Mouse (Mus musculus) lung, postnatal 0 days (tissue): Measurements from ENCODE around the gene Trim7. TPM values are rescaled to one million over a fixed set of nuclear protein-coding genes. Genes with fewer than 3 reads are reported as not detected.
A peak's percentile ranks its signal among the peaks of the same experiment; 100 is the strongest.
"Not testable (repeated sequence)": the region's sequence is repeated elsewhere in the genome, so short reads cannot be mapped to it uniquely, and the experiment has no call there.

Experiments used
- ATAC-seq: fragments of 200-750 bp; cut with Nextera tagmentation; 2 replicates; pipeline ENCODE4 v1.8.0; 2017; ENCODE audit warnings: moderate library complexity
- DNase-seq: peaks from one replicate; pipeline ENCODE4 v3.0.0-alpha.2; 2016; ENCODE audit warnings: low spot score
- H3K27ac ChIP-seq: fragments of 300-500 bp; sonication (generic); 2 replicates; pipeline ENCODE4 v1.5.1; 2014; ENCODE audit warnings: antibody characterized with exemption, mild to moderate bottlenecking, low read length, mixed read lengths
- H3K27me3 ChIP-seq: fragments of 300-500 bp; sonication (generic); replicated peaks from 2 replicates; pipeline ENCODE4 v1.6.1; 2014; ENCODE audit warnings: low read length, mixed read lengths; ENCODE audit not compliant: insufficient read depth
- H3K36me3 ChIP-seq: fragments of 300-500 bp; sonication (generic); 2 replicates; pipeline ENCODE4 v1.6.1; 2014; ENCODE audit warnings: low read length, mixed read lengths; ENCODE audit not compliant: insufficient read depth
- H3K4me1 ChIP-seq: fragments of 300-500 bp; sonication (generic); 2 replicates; pipeline ENCODE4 v1.6.1; 2014; ENCODE audit warnings: antibody characterized with exemption, low read depth, low read length, mixed read lengths; ENCODE audit not compliant: insufficient read depth
- H3K4me2 ChIP-seq: fragments of 300-500 bp; sonication (generic); replicated peaks from 2 replicates; pipeline ENCODE4 v1.6.1; 2014; ENCODE audit warnings: low read depth, mild to moderate bottlenecking, low read length, moderate library complexity, mixed read lengths
- H3K4me3 ChIP-seq: fragments of 300-500 bp; sonication (generic); 2 replicates; pipeline ENCODE4 v1.5.1; 2014; ENCODE audit warnings: low read depth, low read length
- H3K9ac ChIP-seq: fragments of 300-500 bp; sonication (generic); replicated peaks from 2 replicates; pipeline ENCODE4 v1.6.1; 2014; ENCODE audit warnings: low read depth, mild to moderate bottlenecking
- H3K9me3 ChIP-seq: fragments of 300-500 bp; sonication (generic); 2 replicates; pipeline ENCODE4 v1.6.1; 2016; ENCODE audit warnings: low read length, mixed read lengths
- CTCF ChIP-seq: IDR thresholded peaks from 2 replicates; pipeline ENCODE4 v1.5.1; 2016; ENCODE audit warnings: antibody characterized with exemption, mild to moderate bottlenecking
- EP300 ChIP-seq: IDR thresholded peaks from 2 replicates; pipeline ENCODE4 v1.6.1; 2016; ENCODE audit warnings: antibody characterized with exemption, mild to moderate bottlenecking, control low read depth
- WGBS: fragments of 180-500 bp; shearing (Covaris S2); extraction: QIAGEN DNeasy Blood & Tissue Kit; methylation state at CpG from one replicate; pipeline ENCODE4 v1.1.7; 2014; 5-methylcytosine and 5-hydroxymethylcytosine counted together
- polyA plus RNA-seq: library from polyadenylated mRNA; unstranded; fragments of >200 nt; fragmentation: Nextera tagmentation; extraction: Ambion mirVana; gene quantifications from 2 replicates; pipeline ENCODE4 v1.2.1, GENCODE M21; 2015

Trim7 gene
- polyA plus RNA-seq, 1 experiment from 2014 or later, result 1.2 TPM

DNA sequence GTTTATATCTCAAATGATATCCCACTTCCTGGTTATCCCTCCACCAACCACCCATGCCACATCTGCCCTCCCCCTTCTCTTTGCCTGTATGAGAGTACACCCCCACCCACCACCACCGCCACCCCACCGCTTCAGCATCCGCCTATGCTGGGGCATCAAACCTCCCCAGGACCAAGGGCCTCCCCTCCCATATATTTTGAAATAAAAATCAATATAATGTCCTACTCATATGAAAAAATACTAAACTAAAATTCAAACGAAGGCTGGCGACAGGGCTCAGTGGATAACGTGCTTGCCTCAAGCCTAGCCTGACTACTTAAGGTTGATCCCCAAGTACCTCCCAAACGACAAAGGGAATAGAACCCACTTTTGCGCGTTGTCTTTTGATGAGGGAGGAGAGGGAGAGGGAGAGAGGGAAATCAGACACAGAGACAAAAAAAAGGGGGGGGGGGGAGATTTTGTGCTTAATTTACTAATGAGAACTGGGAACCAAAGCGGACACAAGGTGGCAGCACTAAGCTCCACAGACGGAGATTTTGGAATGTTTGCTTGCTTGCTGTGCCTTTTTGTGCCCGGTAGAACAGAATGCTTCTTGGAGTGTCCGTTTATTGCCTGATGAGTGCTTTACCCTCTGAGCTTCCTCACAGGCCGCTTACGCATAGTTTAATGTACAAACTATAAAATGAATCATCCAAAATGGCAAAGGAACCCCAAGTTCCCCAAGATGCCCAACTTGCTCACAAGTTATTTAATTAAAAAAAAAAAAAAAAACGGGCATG is 37.4 kb upstream of the Trim7 start:
- TF ChIP-seq EP300, result 0 out of 2 replicates have a peak, but pooled peaks have one; percentile 25
- peak; percentile 78 for TF ChIP-seq CTCF
- Histone ChIP-seq H3K4me2 (peak overlapping the region; percentile 63), H3K9me3 (no peaks in the 10 kb centered on the region), H3K27me3 (no peaks in the 10 kb centered on the region), H3K4me1 (no peaks in the 10 kb centered on the region), H3K27ac (peak overlapping the region; percentile 32; the same call in 1 of the 2 replicates), H3K4me3 (peak overlapping the region; percentile 37), H3K9ac (peak overlapping the region; percentile 29; the same call in 1 of the 2 replicates), H3K36me3 (no peaks in the 10 kb centered on the region)
- DNase-seq (peak; percentile 93), ATAC-seq (peak; percentile 44)
- 7% methylated on average over 16 of the region's 16 CpGs for WGBS

DNA sequence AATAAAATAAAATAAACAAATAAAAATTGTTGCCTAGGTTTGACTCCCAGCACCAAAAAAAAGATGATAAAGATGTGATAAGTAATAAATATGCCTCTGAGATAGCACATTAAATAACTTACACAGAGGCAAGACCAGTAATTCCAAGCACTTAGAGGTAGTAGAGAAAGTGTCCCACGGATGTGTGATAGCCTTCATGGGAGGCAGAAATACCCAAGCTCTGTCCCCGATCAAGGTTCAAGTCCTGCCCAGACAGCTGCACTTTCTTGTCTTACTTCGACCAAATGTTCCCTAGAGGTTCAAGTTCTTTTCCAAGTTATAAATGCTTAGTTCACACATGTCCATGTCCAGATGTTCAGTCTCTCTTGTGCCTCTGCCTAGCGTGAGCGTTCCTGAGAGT is 36.7 kb upstream of the Trim7 start:
- no peak overlapping the region for H3K27ac ChIP-seq
- no peak overlapping the region for H3K4me2 ChIP-seq
- no peak overlapping the region for H3K9ac ChIP-seq
- no peak for ATAC-seq
- 88% methylated on average over 5 of the region's 5 CpGs for WGBS
- DNase-seq, result no peak
- no peak overlapping the region for H3K4me3 ChIP-seq
- TF ChIP-seq EP300 (no peak), CTCF (no peak)
- no peaks in the 10 kb centered on the region for H3K27me3 ChIP-seq
- no peaks in the 10 kb centered on the region for H3K4me1 ChIP-seq
- no peaks in the 10 kb centered on the region for H3K36me3 ChIP-seq
- no peaks in the 10 kb centered on the region for H3K9me3 ChIP-seq

DNA sequence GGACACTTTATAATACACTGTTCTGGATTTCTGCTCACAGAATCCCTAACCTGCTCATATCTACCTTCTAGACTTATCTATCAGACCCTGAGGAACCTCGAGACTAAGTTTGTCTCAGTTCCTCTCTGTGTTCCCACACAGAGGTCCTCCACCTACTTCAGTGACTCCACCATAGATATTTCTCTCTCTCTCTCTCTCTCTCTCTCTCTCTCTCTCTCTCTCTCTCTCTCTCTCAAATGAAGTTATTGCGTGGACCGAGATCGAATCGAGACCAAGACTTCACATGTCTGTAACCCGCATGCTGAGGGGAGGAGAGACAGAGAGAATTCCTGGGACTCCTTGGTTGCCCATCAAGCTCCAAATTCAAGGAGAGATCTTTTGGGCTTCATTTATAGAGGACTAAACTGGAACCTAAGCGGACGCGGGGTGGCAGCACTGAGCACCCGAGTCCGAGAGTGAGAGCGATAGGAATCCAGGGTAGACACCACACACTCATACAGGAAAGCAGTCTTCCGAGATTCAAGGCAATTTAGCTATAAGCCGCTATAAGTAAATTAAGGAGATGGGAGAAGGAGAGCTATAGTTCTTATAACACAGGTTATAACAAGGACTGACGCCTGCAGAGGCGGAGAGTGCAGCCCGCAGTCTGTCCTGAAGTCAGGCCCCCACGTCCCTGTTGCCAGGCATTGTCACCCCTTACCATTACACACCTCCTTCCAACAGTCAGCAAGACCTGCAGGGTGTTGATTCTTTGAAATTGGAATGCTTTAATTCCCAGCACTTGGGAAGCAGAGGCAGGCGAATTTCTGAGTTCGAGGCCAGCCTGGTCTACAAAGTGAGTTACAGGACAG is 35.7 kb upstream of the Trim7 start:
- ATAC-seq, result peak; percentile 80
- Histone ChIP-seq H3K4me1 (no peaks in the 10 kb centered on the region), H3K4me3 (no peak overlapping the region), H3K9ac (no peak overlapping the region), H3K36me3 (no peaks in the 10 kb centered on the region), H3K27ac (no peak overlapping the region), H3K27me3 (no peaks in the 10 kb centered on the region), H3K9me3 (no peaks in the 10 kb centered on the region), H3K4me2 (peak overlapping the region; percentile 34)
- 16% methylated on average over 20 of the region's 20 CpGs for WGBS
- peak; percentile 89 for TF ChIP-seq CTCF
- no peak for TF ChIP-seq EP300
- peak; percentile 90 for DNase-seq

DNA sequence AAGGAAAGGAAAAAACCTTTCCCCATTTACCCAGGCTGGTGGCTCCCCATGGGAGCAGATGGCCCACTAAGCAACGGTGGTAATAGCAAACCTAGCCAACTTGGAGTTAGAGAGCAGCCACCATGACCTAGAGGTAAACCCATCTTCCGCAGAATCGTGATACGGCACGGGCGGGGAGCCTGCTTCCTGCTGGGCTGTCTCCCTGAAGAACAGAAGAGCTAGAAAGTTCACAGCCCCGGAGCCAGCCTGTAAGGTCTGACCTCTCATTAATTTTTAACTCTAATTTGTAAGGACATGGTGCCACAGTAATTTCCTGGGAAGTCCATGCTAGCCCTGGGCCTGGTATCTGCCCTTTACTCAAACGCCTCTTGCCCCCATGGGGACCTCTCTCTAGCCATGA is 35.0 kb upstream of the Trim7 start:
- Histone ChIP-seq H3K9ac (no peak overlapping the region), H3K4me1 (no peaks in the 10 kb centered on the region), H3K9me3 (no peaks in the 10 kb centered on the region), H3K27me3 (no peaks in the 10 kb centered on the region), H3K27ac (no peak overlapping the region), H3K4me3 (no peak overlapping the region), H3K4me2 (no peak overlapping the region), H3K36me3 (no peaks in the 10 kb centered on the region)
- ATAC-seq (no peak), DNase-seq (no peak)
- TF ChIP-seq CTCF (no peak), EP300 (no peak)
- WGBS, result 38% methylated on average over 8 of the region's 8 CpGs

DNA sequence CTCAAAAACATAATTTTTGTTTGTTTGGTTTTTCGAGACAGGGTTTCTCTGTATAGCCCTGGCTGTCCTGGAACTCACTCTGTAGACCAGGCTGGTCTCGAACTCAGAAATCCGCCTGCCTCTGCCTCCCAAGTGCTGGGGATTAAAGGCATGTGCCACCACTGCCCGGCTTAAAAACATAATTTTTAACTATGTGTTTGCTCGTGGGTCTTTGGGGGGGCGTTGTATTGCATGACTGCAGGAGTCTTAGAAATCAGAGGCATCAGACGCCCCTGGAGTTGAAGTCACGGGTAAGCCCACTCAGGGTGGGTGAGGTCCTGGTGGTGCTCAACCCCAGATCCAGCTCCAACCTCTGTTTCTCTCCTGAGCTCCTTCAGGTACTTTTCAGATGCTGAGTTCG is 34.0 kb upstream of the Trim7 start:
- H3K4me2 ChIP-seq, H3K27me3 ChIP-seq, H3K36me3 ChIP-seq, H3K9ac ChIP-seq, H3K9me3 ChIP-seq, H3K4me3 ChIP-seq, ATAC-seq, H3K27ac ChIP-seq, DNase-seq, H3K4me1 ChIP-seq: not testable (repeated sequence)
- 84% methylated on average over 9 of the region's 9 CpGs for WGBS

DNA sequence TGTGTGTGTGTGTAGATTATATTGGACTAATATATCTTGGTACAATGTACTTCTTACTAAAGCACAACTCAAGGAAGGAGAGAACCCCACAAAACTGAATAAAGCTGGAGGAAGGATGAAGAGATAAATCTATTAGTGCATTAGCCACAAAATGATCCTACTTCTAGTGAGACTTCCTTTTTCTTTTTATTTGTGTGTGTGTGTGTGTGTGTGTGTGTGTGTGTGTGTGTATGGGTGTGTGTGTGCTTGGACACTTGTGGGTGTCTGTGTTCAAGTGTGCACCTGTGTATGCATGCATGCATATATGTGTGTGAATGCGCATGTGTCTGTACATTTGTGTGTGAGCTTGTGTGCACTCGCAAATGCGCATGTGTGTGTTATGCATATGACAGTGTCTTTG is 32.8 kb upstream of the Trim7 start:
- 96% methylated on average over 3 of the region's 3 CpGs for WGBS
- Histone ChIP-seq H3K36me3 (no peaks in the 10 kb centered on the region), H3K9ac (no peak overlapping the region), H3K4me2 (no peak overlapping the region), H3K4me1 (peaks cover under 1% of the 10 kb centered on the region; the same call in 1 of the 2 replicates), H3K27ac (no peak overlapping the region), H3K27me3 (no peaks in the 10 kb centered on the region), H3K4me3 (no peak overlapping the region), H3K9me3 (no peaks in the 10 kb centered on the region)
- DNase-seq (no peak), ATAC-seq (no peak)
- TF ChIP-seq CTCF, result no peak
